Mouse (Mus musculus): ENCODE measurements around the gene Aloxe3. TPM values are rescaled to one million over a fixed set of nuclear protein-coding genes. Genes with fewer than 3 reads are reported as not detected.

Aloxe3 gene
- polyA plus RNA-seq, 1 experiment from 2014 or later, result 0.47 TPM

- WGBS, result 1% methylated on average over 32 of the region's 32 CpGs
- Histone ChIP-seq H3K36me3 (no peaks in the 10 kb centered on the region), H3K27ac (peak overlapping the region; percentile 82), H3K4me3 (peak overlapping the region; percentile 77), H3K4me1 (peaks cover 36% of the 10 kb centered on the region), H3K4me2 (replicated peaks) (peak overlapping the region; percentile 88), H3K9ac (peak overlapping the region; percentile 72), H3K9me3 (no peaks in the 10 kb centered on the region), H3K27me3 (peaks cover 2% of the 10 kb centered on the region)
- no peak for ATAC-seq (ENCODE audit: insufficient number of reproducible peaks, insufficient read depth, low FRiP score, low TSS enrichment)
Measured at GRCm38 (mm10) chr11:69121741-69122335, 3.9 kb upstream of the Aloxe3 start.

- peaks cover 36% of the 10 kb centered on the region for H3K4me1 ChIP-seq
- H3K4me3 ChIP-seq, result peak within 1 kb of the TSS; percentile 77
- H3K9ac ChIP-seq, result peak within 1 kb of the TSS; percentile 72
- peak within 1 kb of the TSS; percentile 88 for H3K4me2 ChIP-seq (replicated peaks)
- WGBS, result under 1% methylated on average over 62 of the region's 66 CpGs
- H3K27me3 ChIP-seq, result no peaks in the 10 kb centered on the region
- peak within 1 kb of the TSS; percentile 82 for H3K27ac ChIP-seq
- peak; percentile 81 for ATAC-seq (ENCODE audit: insufficient number of reproducible peaks, insufficient read depth, low FRiP score, low TSS enrichment)
- no peaks in the 10 kb centered on the region for H3K9me3 ChIP-seq
- H3K36me3 ChIP-seq, result no peaks in the 10 kb centered on the region
Measured at GRCm38 (mm10) chr11:69122336-69122951, 3.3 kb upstream of the Aloxe3 start, which contains the start of gene 9130213A22Rik. Gene 9130213A22Rik (minus strand): TSS chr11:69122589.

GRCm38 (mm10) chr11:69123056-69123692, 2.5 kb upstream of the Aloxe3 start:
- Histone ChIP-seq H3K4me2 (replicated peaks) (peak overlapping the region; percentile 88), H3K27me3 (no peaks in the 10 kb centered on the region), H3K27ac (peak overlapping the region; percentile 82), H3K9me3 (no peaks in the 10 kb centered on the region), H3K9ac (peak overlapping the region; percentile 72), H3K36me3 (no peaks in the 10 kb centered on the region), H3K4me3 (peak overlapping the region; percentile 77), H3K4me1 (peaks cover 36% of the 10 kb centered on the region)
- WGBS, result under 1% methylated on average over 29 of the region's 29 CpGs
- ATAC-seq (ENCODE audit: insufficient number of reproducible peaks, insufficient read depth, low FRiP score, low TSS enrichment), result no peak

- Histone ChIP-seq H3K4me2 (replicated peaks) (peak overlapping the region; percentile 88), H3K9ac (peak overlapping the region; percentile 41), H3K27me3 (no peaks in the 10 kb centered on the region), H3K27ac (peak overlapping the region; percentile 72), H3K9me3 (no peaks in the 10 kb centered on the region), H3K4me1 (peaks cover 35% of the 10 kb centered on the region), H3K36me3 (no peaks in the 10 kb centered on the region), H3K4me3 (peak overlapping the region; percentile 77)
- ATAC-seq (ENCODE audit: insufficient number of reproducible peaks, insufficient read depth, low FRiP score, low TSS enrichment), result 0 out of 2 replicates have a peak, but pooled peaks have one; percentile 25
- WGBS, result under 1% methylated on average over 31 of the region's 31 CpGs
Measured at GRCm38 (mm10) chr11:69123693-69124497, 1.8 kb upstream of the Aloxe3 start.

- Histone ChIP-seq H3K27me3 (no peaks in the 10 kb centered on the region), H3K4me1 (peaks cover 29% of the 10 kb centered on the region), H3K4me2 (replicated peaks) (peak overlapping the region; percentile 88; the same call in 1 of the 2 replicates), H3K36me3 (no peaks in the 10 kb centered on the region), H3K4me3 (peak overlapping the region; percentile 77), H3K9me3 (no peaks in the 10 kb centered on the region), H3K9ac (no peak overlapping the region), H3K27ac (no peak overlapping the region)
- no peak for ATAC-seq (ENCODE audit: insufficient number of reproducible peaks, insufficient read depth, low FRiP score, low TSS enrichment)
- under 1% methylated on average over 3 of the region's 3 CpGs for WGBS
Measured at GRCm38 (mm10) chr11:69124498-69124847, 1.2 kb upstream of the Aloxe3 start.

GRCm38 (mm10) chr11:69125041-69125851, 450 bp upstream of the Aloxe3 start:
- ATAC-seq (ENCODE audit: insufficient number of reproducible peaks, insufficient read depth, low FRiP score, low TSS enrichment), result no peak
- WGBS, result under 1% methylated on average over 24 of the region's 24 CpGs
- peaks cover 21% of the 10 kb centered on the region for H3K4me1 ChIP-seq
- H3K27ac ChIP-seq, result peak overlapping the region; percentile 76
- H3K9ac ChIP-seq, result peak overlapping the region; percentile 39
- H3K36me3 ChIP-seq, result no peaks in the 10 kb centered on the region
- H3K9me3 ChIP-seq, result no peaks in the 10 kb centered on the region
- peak overlapping the region; percentile 86 for H3K4me2 ChIP-seq (replicated peaks)
- H3K4me3 ChIP-seq, result peak overlapping the region; percentile 52
- no peaks in the 10 kb centered on the region for H3K27me3 ChIP-seq

GRCm38 (mm10) chr11:69125919-69126705, 416 bp downstream of the Aloxe3 start:
- H3K27me3 ChIP-seq, result no peaks in the 10 kb centered on the region
- peak overlapping the region; percentile 76; the same call in 1 of the 2 replicates for H3K27ac ChIP-seq
- peak overlapping the region; percentile 52 for H3K4me3 ChIP-seq
- H3K9ac ChIP-seq, result peak overlapping the region; percentile 39
- peak overlapping the region; percentile 86 for H3K4me2 ChIP-seq (replicated peaks)
- no peaks in the 10 kb centered on the region for H3K9me3 ChIP-seq
- H3K4me1 ChIP-seq, result peaks cover 14% of the 10 kb centered on the region
- no peak for ATAC-seq (ENCODE audit: insufficient number of reproducible peaks, insufficient read depth, low FRiP score, low TSS enrichment)
- no peaks in the 10 kb centered on the region for H3K36me3 ChIP-seq
- WGBS, result 12% methylated on average over 20 of the region's 20 CpGs

- H3K9ac ChIP-seq, result peak overlapping the region; percentile 39; the same call in 1 of the 2 replicates
- 46% methylated on average over 2 of the region's 2 CpGs for WGBS
- H3K4me2 ChIP-seq (replicated peaks), result peak overlapping the region; percentile 86
- peaks cover 10% of the 10 kb centered on the region for H3K4me1 ChIP-seq
- H3K27me3 ChIP-seq, result 0 out of 2 replicates have a peak, but pooled peaks cover 1% of the 10 kb centered on the region
- H3K9me3 ChIP-seq, result no peaks in the 10 kb centered on the region
- peak overlapping the region; percentile 52 for H3K4me3 ChIP-seq
- ATAC-seq (ENCODE audit: insufficient number of reproducible peaks, insufficient read depth, low FRiP score, low TSS enrichment), result no peak
- no peak overlapping the region for H3K27ac ChIP-seq
- no peaks in the 10 kb centered on the region for H3K36me3 ChIP-seq
Measured at GRCm38 (mm10) chr11:69126706-69127095, 1.0 kb downstream of the Aloxe3 start.

- Histone ChIP-seq H3K9ac (no peak overlapping the region), H3K4me3 (no peak overlapping the region), H3K36me3 (no peaks in the 10 kb centered on the region), H3K27me3 (0 out of 2 replicates have a peak, but pooled peaks cover 10% of the 10 kb centered on the region), H3K4me1 (peaks cover 10% of the 10 kb centered on the region), H3K27ac (no peak overlapping the region), H3K4me2 (replicated peaks) (no peak overlapping the region), H3K9me3 (no peaks in the 10 kb centered on the region)
- WGBS, result 72% methylated on average over 8 of the region's 8 CpGs
- ATAC-seq (ENCODE audit: insufficient number of reproducible peaks, insufficient read depth, low FRiP score, low TSS enrichment), result no peak
Measured at GRCm38 (mm10) chr11:69128426-69129122, 2.9 kb downstream of the Aloxe3 start.

- H3K36me3 ChIP-seq, result no peaks in the 10 kb centered on the region
- no peak overlapping the region for H3K27ac ChIP-seq
- H3K4me3 ChIP-seq, result peak overlapping the region; percentile 47
- peak overlapping the region; percentile 43; the same call in 1 of the 2 replicates for H3K9ac ChIP-seq
- ATAC-seq (ENCODE audit: insufficient number of reproducible peaks, insufficient read depth, low FRiP score, low TSS enrichment), result no peak
- H3K4me2 ChIP-seq (replicated peaks), result peak overlapping the region; percentile 81
- no peaks in the 10 kb centered on the region for H3K4me1 ChIP-seq
- H3K9me3 ChIP-seq, result no peaks in the 10 kb centered on the region
- WGBS, result 16% methylated on average over 5 of the region's 5 CpGs
- H3K27me3 ChIP-seq, result 0 out of 2 replicates have a peak, but pooled peaks cover 12% of the 10 kb centered on the region
Measured at GRCm38 (mm10) chr11:69133566-69133922, 7.8 kb downstream of the Aloxe3 start.

Data from embryonic facial prominence, embryonic 12.5 days (tissue).